Mouse (Mus musculus) lung, postnatal 0 days (tissue): ENCODE results near the gene Lypd6. TPM values are rescaled to one million over a fixed set of nuclear protein-coding genes. Genes with fewer than 3 reads are reported as not detected.

Experiments used
- ATAC-seq: fragments of 200-750 bp; cut with Nextera tagmentation; 2 replicates; pipeline ENCODE4 v1.8.0; 2017; ENCODE audit warnings: moderate library complexity
- DNase-seq: peaks from one replicate; pipeline ENCODE4 v3.0.0-alpha.2; 2016; ENCODE audit warnings: low spot score
- H3K27ac ChIP-seq: fragments of 300-500 bp; sonication (generic); 2 replicates; pipeline ENCODE4 v1.5.1; 2014; ENCODE audit warnings: antibody characterized with exemption, mild to moderate bottlenecking, low read length, mixed read lengths
- H3K27me3 ChIP-seq: fragments of 300-500 bp; sonication (generic); replicated peaks from 2 replicates; pipeline ENCODE4 v1.6.1; 2014; ENCODE audit warnings: low read length, mixed read lengths; ENCODE audit not compliant: insufficient read depth
- H3K36me3 ChIP-seq: fragments of 300-500 bp; sonication (generic); 2 replicates; pipeline ENCODE4 v1.6.1; 2014; ENCODE audit warnings: low read length, mixed read lengths; ENCODE audit not compliant: insufficient read depth
- H3K4me1 ChIP-seq: fragments of 300-500 bp; sonication (generic); 2 replicates; pipeline ENCODE4 v1.6.1; 2014; ENCODE audit warnings: antibody characterized with exemption, low read depth, low read length, mixed read lengths; ENCODE audit not compliant: insufficient read depth
- H3K4me2 ChIP-seq: fragments of 300-500 bp; sonication (generic); replicated peaks from 2 replicates; pipeline ENCODE4 v1.6.1; 2014; ENCODE audit warnings: low read depth, mild to moderate bottlenecking, low read length, moderate library complexity, mixed read lengths
- H3K4me3 ChIP-seq: fragments of 300-500 bp; sonication (generic); 2 replicates; pipeline ENCODE4 v1.5.1; 2014; ENCODE audit warnings: low read depth, low read length
- H3K9ac ChIP-seq: fragments of 300-500 bp; sonication (generic); replicated peaks from 2 replicates; pipeline ENCODE4 v1.6.1; 2014; ENCODE audit warnings: low read depth, mild to moderate bottlenecking
- H3K9me3 ChIP-seq: fragments of 300-500 bp; sonication (generic); 2 replicates; pipeline ENCODE4 v1.6.1; 2016; ENCODE audit warnings: low read length, mixed read lengths
- CTCF ChIP-seq: IDR thresholded peaks from 2 replicates; pipeline ENCODE4 v1.5.1; 2016; ENCODE audit warnings: antibody characterized with exemption, mild to moderate bottlenecking
- EP300 ChIP-seq: IDR thresholded peaks from 2 replicates; pipeline ENCODE4 v1.6.1; 2016; ENCODE audit warnings: antibody characterized with exemption, mild to moderate bottlenecking, control low read depth
- WGBS: fragments of 180-500 bp; shearing (Covaris S2); extraction: QIAGEN DNeasy Blood & Tissue Kit; methylation state at CpG from one replicate; pipeline ENCODE4 v1.1.7; 2014; 5-methylcytosine and 5-hydroxymethylcytosine counted together
- polyA plus RNA-seq: library from polyadenylated mRNA; unstranded; fragments of >200 nt; fragmentation: Nextera tagmentation; extraction: Ambion mirVana; gene quantifications from 2 replicates; pipeline ENCODE4 v1.2.1, GENCODE M21; 2015

Gene Lypd6
- polyA plus RNA-seq, 1 experiment from 2014 or later = 0.78 TPM

- no peaks in the 10 kb centered on the region for H3K27me3 ChIP-seq
- H3K9me3 ChIP-seq = no peaks in the 10 kb centered on the region
- H3K4me1 ChIP-seq = no peaks in the 10 kb centered on the region
- 85% methylated on average over 7 of the region's 7 CpGs for WGBS
- TF ChIP-seq CTCF (no peak), EP300 (no peak)
- H3K9ac ChIP-seq = no peak overlapping the region
- DNase-seq = no peak
- no peak overlapping the region for H3K4me3 ChIP-seq
- no peak for ATAC-seq
- no peak overlapping the region for H3K4me2 ChIP-seq
- H3K27ac ChIP-seq = no peak overlapping the region
- H3K36me3 ChIP-seq = no peaks in the 10 kb centered on the region
Observed at GRCm38 (mm10) chr2:50119101-50119500, 52.9 kb downstream of the Lypd6 start.

GRCm38 (mm10) chr2:50120839-50121238 is 54.6 kb downstream of the Lypd6 start:
- Histone ChIP-seq H3K36me3 (no peaks in the 10 kb centered on the region), H3K27me3 (no peaks in the 10 kb centered on the region), H3K27ac (no peak overlapping the region), H3K9me3 (no peaks in the 10 kb centered on the region), H3K4me2 (no peak overlapping the region), H3K4me3 (no peak overlapping the region), H3K4me1 (no peaks in the 10 kb centered on the region), H3K9ac (no peak overlapping the region)
- no peak for DNase-seq
- 63% methylated on average over 9 of the region's 9 CpGs for WGBS
- no peak for TF ChIP-seq EP300
- TF ChIP-seq CTCF = no peak
- no peak for ATAC-seq

DNA sequence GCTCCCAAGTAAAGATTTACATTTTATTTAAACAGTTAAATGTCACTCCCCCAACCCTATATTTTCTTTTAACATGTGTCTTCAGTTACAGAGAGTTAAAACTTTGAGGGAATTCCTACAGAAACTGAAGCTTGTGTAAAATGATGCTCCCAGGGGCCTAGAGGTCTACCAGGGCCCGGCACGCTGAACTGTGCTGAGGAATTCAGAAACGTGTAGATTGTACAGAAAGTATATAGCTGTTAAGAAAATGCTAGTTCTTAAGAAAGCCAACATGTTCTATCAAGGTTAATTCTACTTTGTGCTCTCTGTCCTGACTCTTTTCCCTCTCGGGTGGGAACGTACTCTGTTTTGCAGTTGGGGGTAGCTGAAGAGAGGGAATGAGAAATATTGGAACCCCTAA is 57.1 kb downstream of the Lypd6 start:
- H3K9me3 ChIP-seq = no peaks in the 10 kb centered on the region
- ATAC-seq (no peak), DNase-seq (no peak)
- H3K9ac ChIP-seq = no peak overlapping the region
- H3K4me3 ChIP-seq = no peak overlapping the region
- no peaks in the 10 kb centered on the region for H3K27me3 ChIP-seq
- 79% methylated on average over 5 of the region's 5 CpGs for WGBS
- H3K27ac ChIP-seq = no peak overlapping the region
- H3K36me3 ChIP-seq = no peaks in the 10 kb centered on the region
- no peak for TF ChIP-seq EP300
- TF ChIP-seq CTCF = no peak
- H3K4me2 ChIP-seq = no peak overlapping the region
- no peaks in the 10 kb centered on the region for H3K4me1 ChIP-seq

GRCm38 (mm10) chr2:50127513-50128175 is 61.4 kb downstream of the Lypd6 start:
- Histone ChIP-seq H3K27me3 (no peaks in the 10 kb centered on the region), H3K27ac (no peak overlapping the region), H3K4me1 (no peaks in the 10 kb centered on the region), H3K9me3 (no peaks in the 10 kb centered on the region), H3K9ac (no peak overlapping the region), H3K36me3 (no peaks in the 10 kb centered on the region), H3K4me3 (no peak overlapping the region), H3K4me2 (no peak overlapping the region)
- no peak for TF ChIP-seq CTCF
- TF ChIP-seq EP300 = no peak
- DNase-seq = no peak
- WGBS = 80% methylated on average over 9 of the region's 9 CpGs
- no peak for ATAC-seq

- no peak overlapping the region for H3K9ac ChIP-seq
- H3K4me1 ChIP-seq = no peaks in the 10 kb centered on the region
- TF ChIP-seq EP300 (no peak), CTCF (no peak)
- no peak overlapping the region for H3K4me3 ChIP-seq
- WGBS = 78% methylated on average over 12 of the region's 12 CpGs
- ATAC-seq (no peak), DNase-seq (no peak)
- no peaks in the 10 kb centered on the region for H3K36me3 ChIP-seq
- H3K9me3 ChIP-seq = no peaks in the 10 kb centered on the region
- no peaks in the 10 kb centered on the region for H3K27me3 ChIP-seq
- H3K4me2 ChIP-seq = no peak overlapping the region
- H3K27ac ChIP-seq = no peak overlapping the region
Observed at GRCm38 (mm10) chr2:50128322-50129277, 62.4 kb downstream of the Lypd6 start.

- no peak for TF ChIP-seq CTCF
- TF ChIP-seq EP300 = no peak
- Histone ChIP-seq H3K9ac (no peak overlapping the region), H3K36me3 (no peaks in the 10 kb centered on the region), H3K4me3 (no peak overlapping the region), H3K9me3 (no peaks in the 10 kb centered on the region), H3K27ac (no peak overlapping the region), H3K27me3 (no peaks in the 10 kb centered on the region), H3K4me2 (no peak overlapping the region), H3K4me1 (no peaks in the 10 kb centered on the region)
- no peak for ATAC-seq
- 73% methylated on average over 3 of the region's 3 CpGs for WGBS
- no peak for DNase-seq
Observed at GRCm38 (mm10) chr2:50130674-50131073, 64.4 kb downstream of the Lypd6 start.
